Mouse (Mus musculus) ES-Bruce4 (cell line): ENCODE measurements around the gene A630095N17Rik. TPM values are rescaled to one million over a fixed set of nuclear protein-coding genes. Genes with fewer than 3 reads are reported as not detected.

ENCODE experiments used
- H3K27ac ChIP-seq: 2 replicates; pipeline ENCODE4 v1.5.1; 2012; ENCODE audit warnings: low read length, inconsistent platforms; ENCODE audit not compliant: insufficient read depth
- H3K27me3 ChIP-seq: 2 replicates; pipeline ENCODE4 v1.6.1; 2012; ENCODE audit warnings: mild to moderate bottlenecking, low read length, inconsistent platforms; ENCODE audit not compliant: control insufficient read depth, poor library complexity, insufficient read depth, severe bottlenecking
- H3K36me3 ChIP-seq: 2 replicates; pipeline ENCODE4 v1.6.1; 2012; ENCODE audit warnings: inconsistent platforms, mild to moderate bottlenecking, low read length, moderate library complexity; ENCODE audit not compliant: control insufficient read depth, poor library complexity, insufficient read depth, severe bottlenecking
- H3K4me1 ChIP-seq: one replicate; pipeline ENCODE4 v1.8.1; 2011; ENCODE audit warnings: low read length; ENCODE audit not compliant: control insufficient read depth, insufficient read depth
- H3K4me3 ChIP-seq: 2 replicates; pipeline ENCODE4 v1.5.1; 2011; ENCODE audit warnings: low read depth, mild to moderate bottlenecking, low read length
- H3K9ac ChIP-seq: 2 replicates; pipeline ENCODE4 v1.6.1; 2012; ENCODE audit warnings: low read depth, mild to moderate bottlenecking, inconsistent platforms; ENCODE audit not compliant: poor library complexity, severe bottlenecking
- H3K9me3 ChIP-seq: replicated peaks from 2 replicates; pipeline ENCODE4 v1.6.1; 2012; ENCODE audit warnings: mild to moderate bottlenecking, low read length, inconsistent platforms; ENCODE audit not compliant: control insufficient read depth, poor library complexity, insufficient read depth, severe bottlenecking
- CTCF ChIP-seq: IDR thresholded peaks from one replicate; pipeline ENCODE4 v1.8.1; 2011; ENCODE audit warnings: low read depth, low read length
- EP300 ChIP-seq: IDR thresholded peaks from 2 replicates; pipeline ENCODE4 v1.6.1; 2011; ENCODE audit warnings: low read depth, low read length; ENCODE audit not compliant: insufficient read depth
- POLR2A ChIP-seq: IDR thresholded peaks from one replicate; pipeline ENCODE4 v1.8.1; 2011; ENCODE audit warnings: low read length; ENCODE audit not compliant: insufficient read depth
- polyA plus RNA-seq: library from polyadenylated mRNA; stranded (reverse); fragments of >200 nt; gene quantifications from 2 replicates; pipeline ENCODE4 v1.2.4, GENCODE M21; 2011; ENCODE audit warnings: low read depth; ENCODE audit not compliant: missing spikeins, insufficient read depth, insufficient read length

Gene A630095N17Rik
- polyA plus RNA-seq, 1 experiment = not detected

GRCm38 (mm10) chr1:75261278-75261677 lies 29.4 kb upstream of the A630095N17Rik start:
- TF ChIP-seq EP300 (no peak), CTCF (no peak)
- Histone ChIP-seq H3K4me3 (no peak overlapping the region), H3K4me1 (no peaks in the 10 kb centered on the region), H3K27ac (no peak overlapping the region), H3K27me3 (no peaks in the 10 kb centered on the region), H3K9me3 (no peaks in the 10 kb centered on the region), H3K9ac (no peak overlapping the region), H3K36me3 (no peaks in the 10 kb centered on the region)

GRCm38 (mm10) chr1:75255516-75256046 lies 23.7 kb upstream of the A630095N17Rik start:
- H3K9ac ChIP-seq = no peak overlapping the region
- H3K27me3 ChIP-seq = no peaks in the 10 kb centered on the region
- H3K4me3 ChIP-seq = no peak overlapping the region
- H3K9me3 ChIP-seq = no peaks in the 10 kb centered on the region
- H3K36me3 ChIP-seq = no peaks in the 10 kb centered on the region
- peaks cover 1% of the 10 kb centered on the region for H3K4me1 ChIP-seq
- no peak overlapping the region for H3K27ac ChIP-seq
- TF ChIP-seq POLR2A (no peak), EP300 (no peak), CTCF (no peak)

GRCm38 (mm10) chr1:75254625-75255013 lies 22.7 kb upstream of the A630095N17Rik start:
- H3K27ac ChIP-seq = no peak overlapping the region
- TF ChIP-seq CTCF = no peak
- TF ChIP-seq POLR2A = no peak
- no peak for TF ChIP-seq EP300
- peaks cover 3% of the 10 kb centered on the region for H3K4me1 ChIP-seq
- no peak overlapping the region for H3K9ac ChIP-seq
- H3K36me3 ChIP-seq = no peaks in the 10 kb centered on the region
- H3K27me3 ChIP-seq = no peaks in the 10 kb centered on the region
- no peaks in the 10 kb centered on the region for H3K9me3 ChIP-seq
- no peak overlapping the region for H3K4me3 ChIP-seq

DNA sequence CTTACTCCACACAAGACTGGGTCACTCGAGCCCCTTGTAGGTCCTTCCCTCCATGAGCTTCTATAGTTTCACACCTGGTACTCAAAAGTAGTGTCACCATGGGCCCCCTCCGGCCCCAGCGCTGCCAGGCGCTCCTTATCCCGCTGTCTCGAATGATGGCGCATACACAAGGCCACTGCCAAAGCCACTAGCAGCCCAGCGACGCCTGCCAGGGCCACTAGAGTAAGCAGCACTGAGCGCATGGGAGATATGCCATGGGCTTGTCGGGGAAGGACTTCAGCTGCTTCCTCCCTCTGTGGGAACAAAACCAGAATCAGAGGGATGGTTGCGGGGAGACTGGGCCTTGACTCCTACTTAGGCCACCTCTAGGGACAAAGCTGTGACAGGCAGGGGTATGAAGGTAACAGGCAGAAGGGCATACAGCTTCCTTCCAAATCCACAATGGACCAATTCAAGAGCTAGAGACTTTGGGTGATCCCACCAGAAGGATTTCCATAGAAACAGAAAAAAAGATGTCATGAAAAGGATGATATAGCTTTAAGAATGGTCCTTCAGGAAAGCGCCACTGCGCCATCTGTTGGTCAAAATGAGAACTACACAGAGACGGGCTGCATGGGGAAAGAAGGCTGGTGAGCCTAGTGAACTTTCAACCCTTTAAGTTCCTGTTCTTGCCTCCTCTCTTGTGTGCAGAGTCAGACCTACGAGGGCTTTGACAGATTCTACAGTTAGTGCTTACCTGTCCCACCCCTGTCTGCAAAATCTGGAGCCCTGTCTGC lies 22.1 kb upstream of the A630095N17Rik start:
- H3K27ac ChIP-seq = no peak overlapping the region
- peak; percentile 66 for TF ChIP-seq CTCF
- TF ChIP-seq EP300 = no peak
- no peak for TF ChIP-seq POLR2A
- H3K36me3 ChIP-seq = no peaks in the 10 kb centered on the region
- H3K27me3 ChIP-seq = no peaks in the 10 kb centered on the region
- no peak overlapping the region for H3K4me3 ChIP-seq
- no peaks in the 10 kb centered on the region for H3K9me3 ChIP-seq
- no peak overlapping the region for H3K9ac ChIP-seq
- peaks cover 3% of the 10 kb centered on the region for H3K4me1 ChIP-seq

GRCm38 (mm10) chr1:75253029-75253428 lies 21.1 kb upstream of the A630095N17Rik start:
- Histone ChIP-seq H3K27me3 (no peaks in the 10 kb centered on the region), H3K9me3 (no peaks in the 10 kb centered on the region), H3K27ac (no peak overlapping the region), H3K9ac (peak overlapping the region; percentile 0; the same call in 1 of the 2 replicates), H3K36me3 (no peaks in the 10 kb centered on the region), H3K4me1 (peaks cover 3% of the 10 kb centered on the region), H3K4me3 (peak overlapping the region; percentile 22)
- TF ChIP-seq CTCF = peak; percentile 80
- TF ChIP-seq POLR2A = no peak

GRCm38 (mm10) chr1:75252308-75252707 lies 20.4 kb upstream of the A630095N17Rik start:
- Histone ChIP-seq H3K4me3 (no peak overlapping the region), H3K9me3 (no peaks in the 10 kb centered on the region), H3K9ac (no peak overlapping the region), H3K27ac (no peak overlapping the region), H3K4me1 (peaks cover 3% of the 10 kb centered on the region), H3K27me3 (no peaks in the 10 kb centered on the region), H3K36me3 (no peaks in the 10 kb centered on the region)
- no peak for TF ChIP-seq POLR2A
- TF ChIP-seq EP300 = no peak
- TF ChIP-seq CTCF = no peak
